Mouse (Mus musculus): ENCODE results near the gene Tmub2. TPM values are rescaled to one million over a fixed set of nuclear protein-coding genes. Genes with fewer than 3 reads are reported as not detected.

Tmub2 gene
- total RNA-seq, 2 experiments from 2014 or later, result 25.2 to 26.7 TPM

- intact Hi-C loops (cut with DNase I), result loop anchor here (2.0 kb wide), 1 partner anchor 20 kb away; no protein-coding TSS in a partner anchor
- peak; percentile 96 to 97 for DNase-seq
Measured at GRCm38 (mm10) chr11:102296491-102297472, 12.1 kb downstream of the Tmub2 start, which contains the start of gene Atxn7l3. Gene Atxn7l3 (minus strand): TSS chr11:102296631.

DNA sequence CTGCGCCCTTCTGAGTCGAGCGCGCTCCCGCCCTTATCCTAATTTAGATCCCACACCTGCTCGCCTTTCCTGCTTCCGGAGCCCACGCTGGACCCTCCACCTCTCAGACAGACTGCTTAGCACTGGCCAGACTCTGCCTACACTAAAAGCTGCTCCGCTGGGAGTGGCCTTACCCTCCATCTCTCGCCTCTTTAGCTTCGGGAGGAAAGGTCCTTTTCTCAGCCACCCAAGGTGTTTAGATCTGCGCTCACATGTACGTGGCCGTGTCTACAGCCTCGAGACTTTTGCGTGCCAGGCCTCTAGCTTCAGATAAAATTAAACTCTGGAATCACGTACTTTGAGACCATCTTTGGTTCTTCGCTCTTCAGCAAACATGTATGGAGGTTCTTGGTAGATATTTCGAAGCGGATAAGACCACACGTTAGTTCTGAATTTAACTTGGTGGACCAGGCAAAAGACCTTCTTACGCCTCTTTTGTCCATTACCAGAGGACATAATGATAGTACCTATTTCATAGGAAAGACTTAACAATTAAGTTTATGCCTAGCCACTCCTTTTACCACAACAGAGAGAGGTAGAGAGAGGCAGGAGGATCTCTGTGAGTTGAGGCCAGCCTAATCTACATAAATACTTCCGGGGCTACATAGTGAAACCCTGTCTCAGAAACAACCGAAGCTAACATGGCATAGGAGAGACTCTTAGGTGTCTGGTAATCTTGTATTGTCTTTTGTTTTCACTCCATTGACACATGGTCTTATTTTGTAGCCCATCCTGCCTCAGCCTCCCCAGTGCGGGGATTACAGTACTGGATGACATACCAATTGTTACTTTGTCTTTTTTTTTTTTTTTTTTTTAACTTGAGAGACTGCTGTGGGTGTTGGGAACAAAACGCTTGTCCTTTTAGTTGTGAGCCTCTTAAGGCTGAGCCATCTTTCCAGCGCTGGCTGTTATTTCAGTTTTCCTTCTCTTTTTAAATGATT is 13.1 kb downstream of the Tmub2 start:
- intact Hi-C loops (cut with DNase I), result loop anchor here (2.0 kb wide), 1 partner anchor 19 kb away; no protein-coding TSS in a partner anchor
- DNase-seq, result no peak

DNA sequence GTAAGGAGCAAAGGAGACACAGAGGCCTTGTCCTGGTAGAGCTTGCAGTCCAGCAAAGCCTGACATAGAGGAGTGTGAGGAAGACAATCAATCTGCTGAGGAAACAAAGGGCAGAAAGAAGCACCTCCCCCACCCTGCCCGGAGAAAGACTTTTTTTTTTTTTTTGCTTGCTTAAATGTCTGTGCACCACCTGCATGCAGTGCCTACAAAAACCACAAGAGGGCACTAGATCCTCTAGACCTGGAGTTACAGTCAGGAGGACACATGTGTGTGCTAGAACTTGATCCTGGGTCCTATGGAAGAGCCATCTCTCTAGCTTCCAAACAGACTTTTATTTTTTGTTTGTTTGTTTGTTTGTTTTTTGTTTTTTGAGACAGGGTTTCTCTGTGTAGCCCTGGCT is 15.1 kb downstream of the Tmub2 start:
- intact Hi-C loops (cut with DNase I), result no loop called here
- peak in 1 of 2 experiments; percentile 61 for DNase-seq

- DNase-seq, result no peak
- intact Hi-C loops (cut with DNase I), result no loop called here
Measured at GRCm38 (mm10) chr11:102304141-102304540, 19.4 kb downstream of the Tmub2 start.

GRCm38 (mm10) chr11:102305359-102305758 is 20.6 kb downstream of the Tmub2 start:
- no peak for DNase-seq
- intact Hi-C loops (cut with DNase I), result no loop called here

DNA sequence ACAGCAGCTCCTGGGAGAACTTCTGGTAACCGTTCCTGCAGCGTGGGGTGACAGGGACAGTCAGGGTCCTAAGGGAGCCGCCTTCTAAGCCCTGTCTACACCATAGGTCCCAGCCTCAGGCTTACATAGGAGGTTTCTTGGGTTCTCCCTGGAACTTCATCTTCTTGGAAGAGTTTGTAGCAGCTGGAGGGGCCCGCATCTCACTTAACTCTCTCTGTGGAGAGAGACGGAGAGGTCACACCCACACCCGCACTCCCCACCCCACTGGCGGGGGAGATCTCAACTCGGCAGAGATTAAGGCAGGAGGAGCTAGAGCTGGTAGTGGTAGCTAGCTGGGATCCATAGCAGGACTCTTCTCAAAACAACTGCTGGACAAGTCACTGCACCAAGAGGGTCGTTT is 23.4 kb downstream of the Tmub2 start:
- DNase-seq, result no peak
- intact Hi-C loops (cut with DNase I), result loop anchor here (2.0 kb wide), 1 partner anchor 123 kb away; the partner anchor contains the start of gene Grn

- intact Hi-C loops (cut with DNase I), result loop anchor here (1.0 to 2.0 kb wide), 2 partner anchors 102 to 122 kb away; partner anchors contain the start of gene Grn
Measured at GRCm38 (mm10) chr11:102308979-102309378, 24.2 kb downstream of the Tmub2 start.

GRCm38 (mm10) chr11:102309821-102310617 is 25.3 kb downstream of the Tmub2 start:
- intact Hi-C loops (cut with DNase I), result loop anchor here (1.0 to 2.0 kb wide), 2 partner anchors 101 to 121 kb away; partner anchors contain the start of gene Grn
- no peak for DNase-seq

More at GRCm38 (mm10) chr11:102308979-102309378, 24.2 kb downstream of the Tmub2 start:
- DNase-seq, result peak; percentile 96 to 97

- intact Hi-C loops (cut with DNase I), result no loop called here
- no peak for DNase-seq
Measured at GRCm38 (mm10) chr11:102310768-102311695, 26.3 kb downstream of the Tmub2 start.

GRCm38 (mm10) chr11:102311966-102312365 is 27.2 kb downstream of the Tmub2 start:
- intact Hi-C loops (cut with DNase I), result no loop called here
- no peak for DNase-seq

- no peak for DNase-seq
- intact Hi-C loops (cut with DNase I), result no loop called here
Measured at GRCm38 (mm10) chr11:102312586-102312985, 27.9 kb downstream of the Tmub2 start.

- DNase-seq, result no peak
- intact Hi-C loops (cut with DNase I), result no loop called here
Measured at GRCm38 (mm10) chr11:102314321-102314720, 29.6 kb downstream of the Tmub2 start.

DNA sequence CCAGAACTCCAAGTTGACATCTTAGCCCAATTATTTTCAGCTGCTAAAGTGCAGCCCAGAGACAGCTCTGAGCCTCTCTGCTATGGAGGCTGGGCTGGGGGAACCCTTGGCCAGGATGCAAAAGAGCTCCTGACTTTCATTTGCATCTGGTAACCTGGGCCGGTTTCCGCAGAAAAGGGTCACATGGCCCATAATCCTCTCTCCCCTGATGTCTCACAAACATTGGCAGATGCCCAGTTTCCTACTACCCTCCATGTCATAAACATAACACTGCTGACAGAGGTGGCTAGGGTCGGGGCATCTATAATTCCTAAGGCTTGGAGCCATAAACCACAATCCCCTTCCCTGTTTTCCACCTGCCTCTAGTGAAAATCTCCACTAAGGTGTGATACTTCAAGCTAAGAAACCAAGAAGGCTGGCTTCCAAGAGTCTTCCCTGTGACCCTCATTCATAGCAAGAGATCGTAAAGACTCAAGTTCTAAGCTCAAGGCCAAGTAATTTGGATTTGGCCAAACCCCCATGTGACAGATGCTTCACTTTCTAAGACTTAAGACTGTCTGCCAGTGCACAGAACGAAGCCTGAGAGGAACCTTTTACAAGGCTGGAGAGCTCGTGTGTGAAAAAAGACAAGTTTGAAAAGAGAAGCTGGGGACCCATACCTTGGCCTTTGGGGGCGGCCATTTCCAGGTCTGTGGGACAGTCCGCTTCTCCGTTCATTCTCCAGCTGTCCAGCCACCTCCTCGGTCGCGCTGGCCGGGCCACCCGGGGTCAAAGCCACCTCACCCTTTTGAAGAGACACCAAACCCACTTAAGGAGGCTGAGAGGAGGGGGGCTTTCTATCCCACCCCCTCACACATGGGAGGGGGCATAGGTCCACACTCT is 31.2 kb downstream of the Tmub2 start:
- DNase-seq, result no peak
- intact Hi-C loops (cut with DNase I), result loop anchor here (1.0 to 5.0 kb wide), 3 partner anchors 19 to 241 kb away; partner anchors contain the start of genes Atxn7l3, Gpatch8 and Slc25a39

DNA sequence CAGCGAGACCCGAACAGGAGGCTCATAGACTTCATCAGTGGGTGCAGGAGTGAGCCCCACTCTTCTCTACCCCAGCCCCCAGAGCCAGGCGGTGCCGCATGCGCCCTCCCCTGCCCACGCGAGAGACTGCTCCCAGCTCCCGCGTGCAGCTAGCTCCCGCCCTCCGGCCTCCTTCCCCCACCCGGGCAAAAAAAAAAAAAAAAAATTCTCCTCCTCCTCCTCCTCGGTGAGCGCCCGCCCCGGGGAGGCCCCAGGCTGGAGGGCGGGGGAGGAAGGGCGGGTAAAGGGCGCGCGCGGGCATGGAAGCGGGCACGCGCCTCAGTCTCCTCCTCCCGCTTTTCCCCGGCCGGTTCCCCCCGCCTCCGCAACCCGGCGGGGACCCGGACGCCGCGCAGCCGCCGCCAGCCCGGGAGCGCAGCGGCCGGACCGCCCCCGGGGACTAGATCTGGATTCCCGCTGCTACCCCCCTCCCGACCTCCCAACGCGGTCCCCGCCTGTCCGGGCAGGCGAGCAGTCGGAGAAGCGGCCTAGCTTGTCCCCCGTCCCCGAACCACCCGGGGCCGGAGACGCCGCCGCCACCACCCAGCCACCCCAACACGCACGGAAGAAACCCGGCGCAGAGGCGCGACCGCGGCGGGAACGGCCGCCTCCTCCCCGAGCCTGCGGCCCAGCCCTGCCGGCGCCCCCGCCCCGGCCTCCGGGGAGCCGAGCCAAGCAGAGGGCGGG is 32.0 kb downstream of the Tmub2 start:
- peak; percentile 90 to 92 for DNase-seq
- intact Hi-C loops (cut with DNase I), result loop anchor here (1.0 to 5.0 kb wide), 3 partner anchors 20 to 241 kb away; partner anchors contain the start of genes Atxn7l3, Gpatch8 and Slc25a39

DNA sequence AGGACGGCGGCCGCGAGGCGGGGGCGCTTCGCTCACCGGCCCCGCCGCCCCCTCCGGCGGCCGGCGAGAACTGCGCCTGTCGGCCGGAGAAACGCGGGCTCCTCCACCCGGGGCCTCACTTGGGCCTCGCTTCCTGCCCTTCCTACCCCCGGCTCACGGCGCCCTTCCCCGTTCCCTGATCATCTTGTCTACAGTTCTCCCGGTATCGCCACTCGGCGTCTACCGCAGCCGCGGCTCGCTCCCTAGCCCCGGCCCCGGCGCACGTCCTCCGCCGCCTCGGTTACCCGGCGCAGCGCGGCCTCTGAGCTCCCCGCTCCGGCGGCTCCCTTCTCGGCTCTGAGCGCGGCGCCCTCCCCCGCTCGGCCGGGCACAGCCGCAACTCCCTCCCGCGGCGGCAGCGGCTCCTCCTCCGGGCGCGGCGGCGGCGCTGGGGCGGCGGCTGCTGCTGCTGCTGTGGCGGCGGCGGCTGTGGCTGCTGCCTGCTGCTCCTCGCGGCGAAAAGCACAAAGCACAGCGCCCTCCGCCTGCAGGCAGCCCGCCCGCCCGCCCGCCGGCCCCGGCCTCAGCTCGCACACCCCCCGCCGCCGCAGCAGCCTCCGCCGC is 32.7 kb downstream of the Tmub2 start:
- intact Hi-C loops (cut with DNase I), result loop anchor here (2.0 to 5.0 kb wide), 2 partner anchors 21 to 240 kb away; partner anchors contain the start of genes Atxn7l3 and Gpatch8
- peak; percentile 63 to 76 for DNase-seq

All from heart, postnatal 36 days (tissue).